Mouse (Mus musculus) MEL (cell line): ENCODE data around the gene Padi4. TPM values are rescaled to one million over a fixed set of nuclear protein-coding genes. Genes with fewer than 3 reads are reported as not detected.
A peak's percentile ranks its signal among the peaks of the same experiment; 100 is the strongest.

Experiments
- DNase-seq: peaks from one replicate; pipeline ENCODE4 v3.0.0; 2011; ENCODE audit warnings: low read depth, low spot score
- H3K27ac ChIP-seq: 2 replicates; pipeline ENCODE4 v1.5.1; 2012; ENCODE audit warnings: low read depth, mild to moderate bottlenecking, control low read depth, low read length, moderate library complexity; ENCODE audit not compliant: control insufficient read depth
- H3K27me3 ChIP-seq, 2 experiments: fragments of 150-350 bp in 1 of 2; sonication (generic) in 1 of 2; 2 replicates each; pipeline ENCODE4 v1.6.1; 2012; ENCODE audit warnings: low read length in 2 of 2, mild to moderate bottlenecking in 2 of 2, improper control_type of control experiment in 1 of 2, moderate library complexity in 1 of 2; ENCODE audit not compliant: insufficient read depth in 2 of 2, control insufficient read depth in 1 of 2
- H3K36me3 ChIP-seq, 2 experiments: 2 replicates each; pipeline ENCODE4 v1.6.1; 2012 to 2014; ENCODE audit warnings: low read length in 2 of 2, improper control_type of control experiment in 1 of 2, inconsistent platforms in 1 of 2, mild to moderate bottlenecking in 1 of 2; ENCODE audit not compliant: insufficient read depth in 2 of 2, control insufficient read depth in 1 of 2
- H3K4me1 ChIP-seq, 2 experiments: fragments of 150-350 bp in 1 of 2; sonication (generic) in 1 of 2; 2 replicates each; pipeline ENCODE4 v1.6.1; 2012; ENCODE audit warnings: low read length in 2 of 2, improper control_type of control experiment in 1 of 2, mild to moderate bottlenecking in 1 of 2; ENCODE audit not compliant: insufficient read depth in 2 of 2, control insufficient read depth in 1 of 2
- H3K4me3 ChIP-seq, 2 experiments: fragments of 150-350 bp in 1 of 2; sonication (generic) in 1 of 2; 2 replicates each; pipeline ENCODE4 v1.5.1; 2012; ENCODE audit warnings: low read depth in 2 of 2, low read length in 2 of 2, mild to moderate bottlenecking in 2 of 2, moderate library complexity in 2 of 2, control low read depth in 1 of 2, improper control_type of control experiment in 1 of 2; ENCODE audit not compliant: control insufficient read depth in 1 of 2, insufficient read depth in 1 of 2
- H3K79me2 ChIP-seq: 2 replicates; pipeline ENCODE4 v1.6.1; 2012; ENCODE audit warnings: mild to moderate bottlenecking, low read length, moderate library complexity; ENCODE audit not compliant: control insufficient read depth, poor library complexity, insufficient read depth
- H3K9ac ChIP-seq: 2 replicates; pipeline ENCODE4 v1.6.1; 2012; ENCODE audit warnings: low read depth, mild to moderate bottlenecking, control low read depth, low read length, moderate library complexity; ENCODE audit not compliant: control insufficient read depth, poor library complexity, severe bottlenecking
- H3K9me3 ChIP-seq: fragments of 150-350 bp; sonication (generic); replicated peaks from 2 replicates; pipeline ENCODE4 v1.6.1; 2012; ENCODE audit warnings: mild to moderate bottlenecking, low read length, improper control_type of control experiment, moderate library complexity; ENCODE audit not compliant: insufficient read depth
- BHLHE40 ChIP-seq: IDR thresholded peaks from 2 replicates; pipeline ENCODE4 v1.6.1; 2012; ENCODE audit warnings: low read depth, mild to moderate bottlenecking, inconsistent platforms, low read length, improper control_type of control experiment, borderline replicate concordance
- CHD1 ChIP-seq: IDR thresholded peaks from 2 replicates; pipeline ENCODE4 v1.6.1; 2012; ENCODE audit warnings: low read depth, mild to moderate bottlenecking, inconsistent platforms, low read length, improper control_type of control experiment
- CHD2 ChIP-seq: IDR thresholded peaks from 2 replicates; pipeline ENCODE4 v1.6.1; 2011; ENCODE audit warnings: low read length, improper control_type of control experiment
- CTCF ChIP-seq, 3 experiments: IDR thresholded peaks in 2 of 3; conservative IDR thresholded peaks in 1 of 3; 2 replicates each; pipeline ENCODE4 v1.5.1; 2011 to 2012; ENCODE audit warnings: low read length in 3 of 3, low read depth in 2 of 3, mild to moderate bottlenecking in 2 of 3, improper control_type of control experiment in 1 of 3, inconsistent platforms in 1 of 3, mixed read lengths in 1 of 3, moderate library complexity in 1 of 3; ENCODE audit not compliant: control insufficient read depth in 1 of 3, insufficient read depth in 1 of 3, poor library complexity in 1 of 3, severe bottlenecking in 1 of 3
- E2F4 ChIP-seq: IDR thresholded peaks from 2 replicates; pipeline ENCODE4 v1.6.1; 2011; ENCODE audit warnings: low read depth, low read length, improper control_type of control experiment, borderline replicate concordance
- ELF1 ChIP-seq: IDR thresholded peaks from 2 replicates; pipeline ENCODE4 v1.6.1; 2014; ENCODE audit warnings: low read depth, mild to moderate bottlenecking, inconsistent platforms, low read length, improper control_type of control experiment, moderate library complexity
- EP300 ChIP-seq, 2 experiments: IDR thresholded peaks; 2 replicates each; pipeline ENCODE4 v1.6.1; 2011; ENCODE audit warnings: improper control_type of control experiment in 2 of 2, low read length in 2 of 2, low read depth in 1 of 2, mild to moderate bottlenecking in 1 of 2
- ETS1 ChIP-seq: IDR thresholded peaks from 2 replicates; pipeline ENCODE4 v1.6.1; 2012; ENCODE audit warnings: low read depth, mild to moderate bottlenecking, inconsistent platforms, low read length, improper control_type of control experiment, moderate library complexity
- GABPA ChIP-seq: IDR thresholded peaks from 2 replicates; pipeline ENCODE4 v1.6.1; 2012; ENCODE audit warnings: low read depth, mild to moderate bottlenecking, inconsistent platforms, low read length, improper control_type of control experiment, moderate library complexity
- GATA1 ChIP-seq: IDR thresholded peaks from 2 replicates; pipeline ENCODE4 v1.6.1; 2011; ENCODE audit warnings: low read depth, low read length, improper control_type of control experiment
- HCFC1 ChIP-seq: IDR thresholded peaks from 2 replicates; pipeline ENCODE4 v1.6.1; 2012; ENCODE audit warnings: low read depth, mild to moderate bottlenecking, inconsistent platforms, low read length, improper control_type of control experiment, moderate library complexity
- JUND ChIP-seq: IDR thresholded peaks from 2 replicates; pipeline ENCODE4 v1.6.1; 2011; ENCODE audit warnings: low read depth, mild to moderate bottlenecking, improper control_type of control experiment, low read length
- KAT2A ChIP-seq: conservative IDR thresholded peaks from 2 replicates; pipeline ENCODE4 v1.6.1; 2012; ENCODE audit warnings: low read depth, low read length, improper control_type of control experiment, inconsistent platforms
- MAFK ChIP-seq: IDR thresholded peaks from 2 replicates; pipeline ENCODE4 v1.6.1; 2011; ENCODE audit warnings: low read depth, mild to moderate bottlenecking, low read length, improper control_type of control experiment, borderline replicate concordance
- MAX ChIP-seq: IDR thresholded peaks from 2 replicates; pipeline ENCODE4 v1.6.1; 2011; ENCODE audit warnings: low read length, improper control_type of control experiment
- MAZ ChIP-seq: IDR thresholded peaks from 2 replicates; pipeline ENCODE4 v1.6.1; 2012; ENCODE audit warnings: low read depth, mild to moderate bottlenecking, inconsistent platforms, low read length, improper control_type of control experiment
- MXI1 ChIP-seq: IDR thresholded peaks from 2 replicates; pipeline ENCODE4 v1.6.1; 2011; ENCODE audit warnings: mild to moderate bottlenecking, low read depth, low read length, improper control_type of control experiment
- MYC ChIP-seq: IDR thresholded peaks from 2 replicates; pipeline ENCODE4 v1.6.1; 2011; ENCODE audit warnings: low read depth, mild to moderate bottlenecking, low read length, improper control_type of control experiment, moderate library complexity
- NELFE ChIP-seq: IDR thresholded peaks from 2 replicates; pipeline ENCODE4 v1.6.1; 2011; ENCODE audit warnings: low read depth, low read length, improper control_type of control experiment
- NRF1 ChIP-seq: IDR thresholded peaks from 2 replicates; pipeline ENCODE4 v1.6.1; 2014; ENCODE audit warnings: low read depth, mild to moderate bottlenecking, inconsistent platforms, low read length, improper control_type of control experiment, moderate library complexity; ENCODE audit not compliant: poor library complexity, insufficient read depth, severe bottlenecking
- POLR2A ChIP-seq, 2 experiments: IDR thresholded peaks; 2 replicates each; pipeline ENCODE4 v1.6.1; 2011 to 2012; ENCODE audit warnings: low read length in 2 of 2, mild to moderate bottlenecking in 2 of 2, control low read depth in 1 of 2, improper control_type of control experiment in 1 of 2, low read depth in 1 of 2, moderate library complexity in 1 of 2; ENCODE audit not compliant: control insufficient read depth in 1 of 2, insufficient read depth in 1 of 2, poor library complexity in 1 of 2
- POLR2AphosphoS2 ChIP-seq: IDR thresholded peaks from 2 replicates; pipeline ENCODE4 v1.6.1; 2011; ENCODE audit warnings: low read length, improper control_type of control experiment
- POLR2AphosphoS5 ChIP-seq: IDR thresholded peaks from 2 replicates; pipeline ENCODE4 v1.6.1; 2012; ENCODE audit warnings: low read depth, borderline replicate concordance, mild to moderate bottlenecking, inconsistent platforms, low read length, moderate library complexity, mixed read lengths
- RAD21 ChIP-seq: IDR thresholded peaks from 2 replicates; pipeline ENCODE4 v1.6.1; 2011; ENCODE audit warnings: mild to moderate bottlenecking, low read depth, low read length, improper control_type of control experiment
- RCOR1 ChIP-seq: IDR thresholded peaks from 2 replicates; pipeline ENCODE4 v1.6.1; 2012; ENCODE audit warnings: low read depth, mild to moderate bottlenecking, inconsistent platforms, low read length, improper control_type of control experiment
- SIN3A ChIP-seq: IDR thresholded peaks from 2 replicates; pipeline ENCODE4 v1.6.1; 2012; ENCODE audit warnings: low read length, improper control_type of control experiment, inconsistent platforms
- SMC3 ChIP-seq: IDR thresholded peaks from 2 replicates; pipeline ENCODE4 v1.6.1; 2011; ENCODE audit warnings: low read depth, low read length, improper control_type of control experiment
- TAL1 ChIP-seq: IDR thresholded peaks from 2 replicates; pipeline ENCODE4 v1.6.1; 2012; ENCODE audit warnings: mild to moderate bottlenecking, inconsistent platforms, low read length, moderate library complexity, mixed read lengths
- TBP ChIP-seq: IDR thresholded peaks from 2 replicates; pipeline ENCODE4 v1.8.0; 2011; ENCODE audit warnings: low read depth, low read length, improper control_type of control experiment
- TCF12 ChIP-seq: IDR thresholded peaks from 2 replicates; pipeline ENCODE4 v1.6.1; 2014; ENCODE audit warnings: low read depth, mild to moderate bottlenecking, inconsistent platforms, low read length, improper control_type of control experiment, moderate library complexity
- UBTF ChIP-seq: IDR thresholded peaks from 2 replicates; pipeline ENCODE4 v1.6.1; 2012; ENCODE audit warnings: low read depth, mild to moderate bottlenecking, inconsistent platforms, low read length, improper control_type of control experiment, moderate library complexity, borderline replicate concordance; ENCODE audit not compliant: insufficient read depth
- USF1 ChIP-seq: IDR thresholded peaks from 2 replicates; pipeline ENCODE4 v1.6.1; 2014; ENCODE audit warnings: low read depth, mild to moderate bottlenecking, inconsistent platforms, low read length, improper control_type of control experiment, moderate library complexity
- USF2 ChIP-seq, 2 experiments: IDR thresholded peaks; 2 replicates each; pipeline ENCODE4 v1.6.1; 2011 to 2012; ENCODE audit warnings: improper control_type of control experiment in 2 of 2, low read length in 2 of 2, borderline replicate concordance in 1 of 2, inconsistent platforms in 1 of 2, low read depth in 1 of 2, mild to moderate bottlenecking in 1 of 2; ENCODE audit not compliant: insufficient read depth in 1 of 2
- ZC3H11A ChIP-seq: IDR thresholded peaks from 2 replicates; pipeline ENCODE4 v1.6.1; 2012; ENCODE audit warnings: low read depth, mild to moderate bottlenecking, inconsistent platforms, low read length, improper control_type of control experiment
- ZKSCAN1 ChIP-seq: IDR thresholded peaks from 2 replicates; pipeline ENCODE4 v1.6.1; 2012; ENCODE audit warnings: low read depth, mild to moderate bottlenecking, inconsistent platforms, low read length, improper control_type of control experiment, moderate library complexity
- ZMIZ1 ChIP-seq: IDR thresholded peaks from 2 replicates; pipeline ENCODE4 v1.6.1; 2012; ENCODE audit warnings: low read depth, mild to moderate bottlenecking, inconsistent platforms, low read length, improper control_type of control experiment, moderate library complexity
- ZNF384 ChIP-seq: IDR thresholded peaks from 2 replicates; pipeline ENCODE4 v1.6.1; 2012; ENCODE audit warnings: low read depth, mild to moderate bottlenecking, inconsistent platforms, low read length, improper control_type of control experiment
- polyA plus RNA-seq, 2 experiments: library from polyadenylated mRNA; stranded (reverse) in 1 of 2; unstranded in 1 of 2; fragments of >175 nt in 1 of 2; fragments of >200 nt in 1 of 2; gene quantifications; 2 replicates each; pipeline versions ENCODE4 v1.2.1 to v1.2.4; 2012; ENCODE audit warnings: low replicate concordance in 2 of 2, low read depth in 1 of 2; ENCODE audit not compliant: insufficient read length in 2 of 2, insufficient read depth in 1 of 2, missing spikeins in 1 of 2
- total RNA-seq: library from RNA; depleted of rRNA; stranded (reverse); fragments of 300-350 nt; gene quantifications from 2 replicates; pipeline ENCODE4 v1.2.3, GENCODE M21; 2012

The Padi4 gene
- total and polyA plus RNA-seq, 3 experiments, result not detected

DNA sequence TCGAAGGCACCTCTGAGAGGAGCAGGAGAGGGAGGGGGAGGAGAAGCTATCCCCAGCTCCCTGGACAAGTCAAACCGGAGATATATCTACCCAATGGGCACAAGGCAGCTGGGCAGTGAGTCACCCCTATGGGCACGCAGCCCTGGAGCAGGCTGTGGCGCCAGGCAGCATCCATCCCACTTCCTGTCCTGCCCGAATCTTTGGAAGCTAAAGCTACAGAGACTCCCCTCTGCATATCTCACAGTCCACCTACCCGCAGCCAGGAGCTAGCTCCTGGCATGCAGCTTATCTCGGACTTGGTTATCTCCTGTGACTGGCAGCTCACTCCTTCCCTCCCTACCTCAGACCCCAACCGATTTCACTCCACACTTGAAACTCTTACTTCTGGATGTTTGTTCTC lies 35.1 kb upstream of the Padi4 start:
- Histone ChIP-seq H3K36me3 (peaks cover 2 to 4% of the 10 kb centered on the region in 2 experiments; a peak in 2 of 4 replicates), H3K4me1 (peaks cover 4 to 34% of the 10 kb centered on the region in 2 experiments; a peak in 3 of 4 replicates), H3K4me3 (peak overlapping the region; percentile 76 to 78), H3K79me2 (peaks cover 27% of the 10 kb centered on the region), H3K27ac (peak overlapping the region; percentile 82), H3K9me3 (no peaks in the 10 kb centered on the region), H3K9ac (peak overlapping the region; percentile 74), H3K27me3 (no peaks in the 10 kb centered on the region)
- DNase-seq, result peak; percentile 65
- TF ChIP-seq GABPA (no peak), MAFK (no peak), ZNF384 (no peak), HCFC1 (0 out of 2 replicates have a peak, but pooled peaks have one; percentile 9), TBP (peak; percentile 61; the same call in 1 of the 2 replicates), MYC (0 out of 2 replicates have a peak, but pooled peaks have one; percentile 14), JUND (peak; percentile 20; the same call in 1 of the 2 replicates), USF2 (IDR thresholded peaks at IDR 0.05; ENCODE audit: borderline replicate concordance in 1 of 2, insufficient read depth in 1 of 2, low read depth in 1 of 2, low read length in 2 of 2) (no peak), KAT2A (no peak), SIN3A (peak; percentile 47; the same call in 1 of the 2 replicates), ELF1 (no peak), TCF12 (peak; percentile 72), MXI1 (peak; percentile 29; the same call in 1 of the 2 replicates), SMC3 (no peak), NELFE (no peak), CTCF (IDR thresholded peaks at IDR 0.05 in 2 of 3, conservative IDR thresholded peaks at IDR 0.05 in 1 of 3; ENCODE audit: control insufficient read depth in 1 of 3, insufficient read depth in 1 of 3, low read depth in 2 of 3, low read length in 3 of 3, poor library complexity in 1 of 3, severe bottlenecking in 1 of 3) (no peak), POLR2A (IDR thresholded peaks at IDR 0.05; ENCODE audit: control insufficient read depth in 1 of 2, insufficient read depth in 1 of 2, low read depth in 1 of 2, low read length in 2 of 2, poor library complexity in 1 of 2) (peak in 1 of 2 experiments; percentile 30; a peak in 1 of 4 replicates), RAD21 (no peak), ZC3H11A (no peak), POLR2AphosphoS2 (0 out of 2 replicates have a peak, but pooled peaks have one; percentile 35), BHLHE40 (peak; percentile 52), ETS1 (peak; percentile 74), NRF1 (no peak), EP300 (IDR thresholded peaks at IDR 0.05; ENCODE audit: low read depth in 1 of 2, low read length in 2 of 2) (peak; percentile 70 to 83), CHD1 (no peak), USF1 (no peak), ZMIZ1 (0 out of 2 replicates have a peak, but pooled peaks have one; percentile 18), E2F4 (no peak), POLR2AphosphoS5 (no peak), MAX (no peak), RCOR1 (peak; percentile 67; the same call in 1 of the 2 replicates), MAZ (peak; percentile 55; the same call in 1 of the 2 replicates), TAL1 (peak; percentile 22; the same call in 1 of the 2 replicates), CHD2 (no peak), ZKSCAN1 (no peak), UBTF (no peak), GATA1 (peak; percentile 85)
